Mouse (Mus musculus) heart, embryonic 13.5 days (tissue): Measurements from ENCODE around the gene Kirrel. TPM values are rescaled to one million over a fixed set of nuclear protein-coding genes. Genes with fewer than 3 reads are reported as not detected.
"Not testable (repeated sequence)": the region's sequence is repeated elsewhere in the genome, so short reads cannot be mapped to it uniquely, and the experiment has no call there.

Source experiments
- ATAC-seq: fragments of 200-750 bp; cut with Nextera tagmentation; 2 replicates; pipeline ENCODE4 v1.8.0; 2017; ENCODE audit warnings: moderate TSS enrichment; ENCODE audit not compliant: insufficient number of reproducible peaks, low FRiP score, low TSS enrichment; ENCODE audit errors: extremely low read depth
- H3K27ac ChIP-seq: fragments of 300-500 bp; sonication (generic); replicated peaks from 2 replicates; pipeline ENCODE4 v1.5.1; 2015; ENCODE audit warnings: moderate library complexity, mild to moderate bottlenecking, inconsistent platforms
- H3K27me3 ChIP-seq: fragments of 300-500 bp; sonication (generic); replicated peaks from 2 replicates; pipeline ENCODE4 v1.6.1; 2015; ENCODE audit warnings: mild to moderate bottlenecking, inconsistent platforms
- H3K36me3 ChIP-seq: fragments of 300-500 bp; sonication (generic); 2 replicates; pipeline ENCODE4 v1.6.1; 2015; ENCODE audit warnings: mild to moderate bottlenecking, inconsistent platforms
- H3K4me1 ChIP-seq: fragments of 300-500 bp; sonication (generic); 2 replicates; pipeline ENCODE4 v1.6.1; 2015; ENCODE audit warnings: inconsistent platforms
- H3K4me2 ChIP-seq: fragments of 300-500 bp; sonication (generic); 2 replicates; pipeline ENCODE4 v1.6.1; 2015; ENCODE audit warnings: inconsistent platforms, mild to moderate bottlenecking, moderate library complexity
- H3K4me3 ChIP-seq: fragments of 300-500 bp; sonication (generic); 2 replicates; pipeline ENCODE4 v1.5.1; 2015; ENCODE audit warnings: moderate library complexity, mild to moderate bottlenecking, inconsistent platforms
- H3K9ac ChIP-seq: fragments of 300-500 bp; sonication (generic); 2 replicates; pipeline ENCODE4 v1.6.1; 2015; ENCODE audit warnings: inconsistent platforms, mild to moderate bottlenecking, moderate library complexity
- H3K9me3 ChIP-seq: fragments of 300-500 bp; sonication (generic); 2 replicates; pipeline ENCODE4 v1.6.1; 2016; ENCODE audit warnings: inconsistent platforms
- WGBS: fragments of 180-500 bp; shearing (Covaris S2); methylation state at CpG from one replicate; pipeline ENCODE4 v1.1.7; 2015; ENCODE audit warnings: mixed read lengths; 5-methylcytosine and 5-hydroxymethylcytosine counted together
- polyA plus RNA-seq: library from polyadenylated mRNA; unstranded; fragments of >200 nt; fragmentation: Nextera tagmentation; extraction: Ambion mirVana; gene quantifications from 2 replicates; pipeline ENCODE4 v1.2.1, GENCODE M21; 2015

Kirrel gene
- polyA plus RNA-seq, 1 experiment from 2014 or later: 15.4 TPM

GRCm38 (mm10) chr3:87131694-87132347 is 42.7 kb downstream of the Kirrel start:
- H3K4me1 ChIP-seq: peaks cover 46% of the 10 kb centered on the region
- peaks cover 39% of the 10 kb centered on the region for H3K36me3 ChIP-seq
- H3K4me2 ChIP-seq: no peak overlapping the region
- peak; percentile 14; the same call in 1 of the 2 replicates for ATAC-seq
- no peaks in the 10 kb centered on the region for H3K27me3 ChIP-seq
- peak overlapping the region; percentile 50 for H3K27ac ChIP-seq
- no peaks in the 10 kb centered on the region for H3K9me3 ChIP-seq
- no peak overlapping the region for H3K9ac ChIP-seq
- H3K4me3 ChIP-seq: no peak overlapping the region
- WGBS: 43% methylated on average over 11 of the region's 11 CpGs

GRCm38 (mm10) chr3:87130933-87131332 is 43.6 kb downstream of the Kirrel start:
- H3K36me3 ChIP-seq: peaks cover 35% of the 10 kb centered on the region
- no peaks in the 10 kb centered on the region for H3K9me3 ChIP-seq
- H3K27me3 ChIP-seq: no peaks in the 10 kb centered on the region
- WGBS: 66% methylated on average over 6 of the region's 6 CpGs
- H3K4me1 ChIP-seq: peaks cover 42% of the 10 kb centered on the region
- peak overlapping the region; percentile 50 for H3K27ac ChIP-seq
- H3K4me3 ChIP-seq: no peak overlapping the region
- H3K9ac ChIP-seq: no peak overlapping the region
- ATAC-seq: no peak
- no peak overlapping the region for H3K4me2 ChIP-seq

- no peak for ATAC-seq
- 72% methylated on average over 6 of the region's 6 CpGs for WGBS
- H3K9ac ChIP-seq: no peak overlapping the region
Measured at GRCm38 (mm10) chr3:87123795-87124194, 50.8 kb downstream of the Kirrel start.

GRCm38 (mm10) chr3:87118214-87118613 is 56.3 kb downstream of the Kirrel start:
- no peak for ATAC-seq
- WGBS: 74% methylated on average over 9 of the region's 9 CpGs
- Histone ChIP-seq H3K9me3 (no peaks in the 10 kb centered on the region), H3K4me1 (peaks cover 66% of the 10 kb centered on the region), H3K4me3 (no peak overlapping the region), H3K4me2 (no peak overlapping the region), H3K9ac (no peak overlapping the region), H3K27me3 (no peaks in the 10 kb centered on the region), H3K36me3 (peaks cover 29% of the 10 kb centered on the region), H3K27ac (0 out of 2 replicates have a peak overlapping the region, but pooled peaks have one; percentile 33)

More at GRCm38 (mm10) chr3:87123795-87124194, 50.8 kb downstream of the Kirrel start:
- no peak overlapping the region for H3K4me3 ChIP-seq
- H3K4me1 ChIP-seq: peaks cover 25% of the 10 kb centered on the region
- H3K36me3 ChIP-seq: peaks cover 47% of the 10 kb centered on the region
- H3K9me3 ChIP-seq: no peaks in the 10 kb centered on the region
- no peak overlapping the region for H3K27ac ChIP-seq
- no peak overlapping the region for H3K4me2 ChIP-seq
- H3K27me3 ChIP-seq: no peaks in the 10 kb centered on the region

GRCm38 (mm10) chr3:87117632-87118031 is 56.9 kb downstream of the Kirrel start:
- Histone ChIP-seq H3K36me3 (peaks cover 26% of the 10 kb centered on the region), H3K27me3 (no peaks in the 10 kb centered on the region), H3K4me1 (peaks cover 66% of the 10 kb centered on the region), H3K27ac (peak overlapping the region; percentile 33), H3K4me2 (no peak overlapping the region), H3K4me3 (no peak overlapping the region), H3K9me3 (no peaks in the 10 kb centered on the region), H3K9ac (no peak overlapping the region)
- ATAC-seq: no peak
- WGBS: 36% methylated on average over 12 of the region's 12 CpGs

GRCm38 (mm10) chr3:87115726-87116540 is 58.6 kb downstream of the Kirrel start:
- no peaks in the 10 kb centered on the region for H3K9me3 ChIP-seq
- H3K36me3 ChIP-seq: peaks cover 26% of the 10 kb centered on the region
- WGBS: 61% methylated on average over 6 of the region's 6 CpGs
- peaks cover 66% of the 10 kb centered on the region for H3K4me1 ChIP-seq
- H3K4me2 ChIP-seq: no peak overlapping the region
- no peaks in the 10 kb centered on the region for H3K27me3 ChIP-seq
- H3K4me3 ChIP-seq: no peak overlapping the region
- H3K27ac ChIP-seq: peak overlapping the region; percentile 82
- ATAC-seq: no peak
- H3K9ac ChIP-seq: peak overlapping the region; percentile 54

- Histone ChIP-seq H3K27me3 (no peaks in the 10 kb centered on the region), H3K36me3 (peaks cover 21% of the 10 kb centered on the region), H3K4me1 (peaks cover 66% of the 10 kb centered on the region), H3K4me2 (0 out of 2 replicates have a peak overlapping the region, but pooled peaks have one; percentile 8), H3K9me3 (no peaks in the 10 kb centered on the region), H3K4me3 (no peak overlapping the region), H3K27ac (peak overlapping the region; percentile 82), H3K9ac (peak overlapping the region; percentile 54)
- no peak for ATAC-seq
- 62% methylated on average over 8 of the region's 8 CpGs for WGBS
Measured at GRCm38 (mm10) chr3:87115271-87115670, 59.3 kb downstream of the Kirrel start.

GRCm38 (mm10) chr3:87114801-87115200 is 59.7 kb downstream of the Kirrel start:
- Histone ChIP-seq H3K9ac (0 out of 2 replicates have a peak overlapping the region, but pooled peaks have one; percentile 54), H3K4me3 (no peak overlapping the region), H3K4me1 (peaks cover 66% of the 10 kb centered on the region), H3K36me3 (peaks cover 18% of the 10 kb centered on the region), H3K27ac (peak overlapping the region; percentile 82), H3K9me3 (no peaks in the 10 kb centered on the region), H3K4me2 (0 out of 2 replicates have a peak overlapping the region, but pooled peaks have one; percentile 8), H3K27me3 (no peaks in the 10 kb centered on the region)
- ATAC-seq: no peak
- 19% methylated on average over 9 of the region's 9 CpGs for WGBS

- Histone ChIP-seq H3K4me1 (peaks cover 66% of the 10 kb centered on the region), H3K27ac (0 out of 2 replicates have a peak overlapping the region, but pooled peaks have one; percentile 20), H3K36me3 (peaks cover 12% of the 10 kb centered on the region; the same call in 1 of the 2 replicates)
- 32% methylated on average over 1 of the region's 1 CpGs for WGBS
- not testable (repeated sequence) for H3K27me3 ChIP-seq, H3K4me2 ChIP-seq, H3K9me3 ChIP-seq, ATAC-seq, H3K4me3 ChIP-seq, H3K9ac ChIP-seq
Measured at GRCm38 (mm10) chr3:87113881-87114280, 60.7 kb downstream of the Kirrel start.

- WGBS: 51% methylated on average over 3 of the region's 3 CpGs
- peaks cover 18% of the 10 kb centered on the region; the same call in 1 of the 2 replicates for H3K36me3 ChIP-seq
- ATAC-seq: no peak
- H3K27ac ChIP-seq: no peak overlapping the region
- peaks cover 53% of the 10 kb centered on the region for H3K4me1 ChIP-seq
- H3K4me3 ChIP-seq: no peak overlapping the region
- no peak overlapping the region for H3K4me2 ChIP-seq
- H3K9ac ChIP-seq: no peak overlapping the region
- no peaks in the 10 kb centered on the region for H3K9me3 ChIP-seq
- no peaks in the 10 kb centered on the region for H3K27me3 ChIP-seq
Measured at GRCm38 (mm10) chr3:87112264-87112663, 62.3 kb downstream of the Kirrel start.

GRCm38 (mm10) chr3:87104856-87105255 is 69.7 kb downstream of the Kirrel start:
- Histone ChIP-seq H3K27me3 (no peaks in the 10 kb centered on the region), H3K27ac (no peak overlapping the region), H3K9me3 (no peaks in the 10 kb centered on the region), H3K4me1 (peaks cover 50% of the 10 kb centered on the region), H3K4me2 (no peak overlapping the region), H3K9ac (no peak overlapping the region), H3K36me3 (peaks cover 9% of the 10 kb centered on the region; the same call in 1 of the 2 replicates), H3K4me3 (no peak overlapping the region)
- ATAC-seq: no peak
- WGBS: 50% methylated on average over 2 of the region's 2 CpGs
